ENCODE assay signal across 9 mouse cellular contexts in the genomic region with DNA sequence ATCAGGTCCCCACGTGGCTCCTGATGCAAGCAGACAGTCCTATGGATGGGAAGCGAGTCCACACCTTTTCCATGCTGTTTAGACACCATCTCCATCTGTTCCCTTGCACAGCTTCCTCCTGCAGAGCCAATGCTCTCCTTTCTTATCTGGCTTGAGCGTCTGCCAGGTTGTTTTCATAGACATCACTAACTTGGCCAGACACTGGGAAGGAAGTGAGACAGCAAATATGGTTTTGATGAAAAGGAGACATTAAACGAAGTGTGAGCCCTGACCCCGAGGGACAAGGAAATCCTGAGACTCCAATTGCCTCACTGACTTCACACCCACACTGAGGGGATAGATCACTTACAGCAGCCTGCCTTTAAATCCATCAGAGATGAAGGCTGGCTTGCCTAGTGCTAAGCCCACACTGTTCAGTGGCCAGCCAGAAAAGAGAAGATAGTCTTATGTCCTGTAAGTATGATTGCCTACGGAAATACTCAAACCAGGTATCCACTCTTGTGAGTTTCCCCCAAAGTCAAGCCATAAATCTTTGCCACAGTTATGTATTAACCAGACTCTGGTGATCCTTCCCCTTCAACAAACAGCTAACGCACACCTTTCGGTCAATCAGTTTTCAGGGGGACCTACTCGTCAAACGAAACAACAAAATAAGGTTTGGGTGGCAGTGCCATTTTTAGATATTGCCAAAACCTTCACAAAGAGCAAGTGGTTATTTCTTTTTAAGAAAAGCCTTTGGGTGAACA.
DNase-seq lines count a peak whose midpoint lies in the region; ATAC-seq lines count a peak whose summit lies in the region.
"Had no signal": no experiment of that assay in that cellular context is flagged by ENCODE, and none has a peak within 500 bp of the region (broad histone marks: within the 10 kb centered on the region; RNA-seq: fewer than 3 reads in every experiment).

No protein-coding gene starts in this region.

- peak; percentile 39; the same call in 1 of the 2 replicates for ATAC-seq in embryonic facial prominence, embryonic 14.5 days (ENCODE audit: low read depth)
- peak; percentile 36; the same call in 1 of the 2 replicates for ATAC-seq in limb, embryonic 13.5 days (ENCODE audit: low FRiP score, low read depth)
- peak; percentile 63 for ATAC-seq in granulocyte monocyte progenitor cell, adult 5-6 weeks (replicated peaks; ENCODE audit: poor library complexity, severe bottlenecking)
- ATAC-seq in hindbrain, embryonic 16.5 days: no peak
- no peak for ATAC-seq in heart, embryonic 12.5 days (ENCODE audit: insufficient number of reproducible peaks, low FRiP score)

- peak; percentile 66 for DNase-seq in embryonic facial prominence, embryonic 14.5 days (ENCODE audit: low spot score)
- DNase-seq in embryonic facial prominence, embryonic 10.5 days (ENCODE audit: low spot score): no peak
- DNase-seq in limb, embryonic 10.5 days (ENCODE audit: low spot score): no peak
- DNase-seq in lung, postnatal 25 days (ENCODE audit: low spot score): peak; percentile 12
- DNase-seq: gastrocnemius, postnatal 36 days had no signal

- no peaks in the 10 kb centered on the region for H3K9me3 ChIP-seq in embryonic facial prominence, embryonic 14.5 days (ENCODE audit: control insufficient read depth, low read length)
- no peaks in the 10 kb centered on the region for H3K9me3 ChIP-seq in embryonic facial prominence, embryonic 10.5 days
- H3K9me3 ChIP-seq in limb, embryonic 13.5 days: no peaks in the 10 kb centered on the region
- H3K9me3 ChIP-seq in limb, embryonic 10.5 days (replicated peaks): no peaks in the 10 kb centered on the region
- no peaks in the 10 kb centered on the region for H3K9me3 ChIP-seq in hindbrain, embryonic 16.5 days (ENCODE audit: control insufficient read depth, low read length)
- H3K9me3 ChIP-seq in heart, embryonic 12.5 days (replicated peaks): no peaks in the 10 kb centered on the region

- 69% methylated on average over 10 of the region's 10 CpGs for WGBS in embryonic facial prominence, embryonic 14.5 days
- WGBS in embryonic facial prominence, embryonic 10.5 days: 78% methylated on average over 10 of the region's 10 CpGs
- WGBS in limb, embryonic 13.5 days: 59% methylated on average over 10 of the region's 10 CpGs
- 72% methylated on average over 10 of the region's 10 CpGs for WGBS in limb, embryonic 10.5 days
- 82% methylated on average over 10 of the region's 10 CpGs for WGBS in hindbrain, embryonic 16.5 days
- 61% methylated on average over 10 of the region's 10 CpGs for WGBS in heart, embryonic 12.5 days

- H3K4me3 ChIP-seq in embryonic facial prominence, embryonic 14.5 days (ENCODE audit: low read depth, low read length): no peak overlapping the region
- no peak overlapping the region for H3K4me3 ChIP-seq in embryonic facial prominence, embryonic 10.5 days
- H3K4me3 ChIP-seq in limb, embryonic 13.5 days: no peak overlapping the region
- no peak overlapping the region for H3K4me3 ChIP-seq in limb, embryonic 10.5 days
- no peak overlapping the region for H3K4me3 ChIP-seq in hindbrain, embryonic 16.5 days (ENCODE audit: low read length)
- no peak overlapping the region for H3K4me3 ChIP-seq in heart, embryonic 12.5 days

- H3K4me1 ChIP-seq in embryonic facial prominence, embryonic 14.5 days (ENCODE audit: control insufficient read depth, insufficient read depth, low read length): peaks cover 8% of the 10 kb centered on the region; the same call in 1 of the 2 replicates
- peaks cover 24% of the 10 kb centered on the region for H3K4me1 ChIP-seq in embryonic facial prominence, embryonic 10.5 days
- peaks cover 34% of the 10 kb centered on the region for H3K4me1 ChIP-seq in limb, embryonic 13.5 days
- peaks cover 20% of the 10 kb centered on the region for H3K4me1 ChIP-seq in limb, embryonic 10.5 days
- H3K4me1 ChIP-seq in hindbrain, embryonic 16.5 days (ENCODE audit: control insufficient read depth, insufficient read depth, low read depth, low read length): no peaks in the 10 kb centered on the region; the same call in 1 of the 2 replicates
- H3K4me1 ChIP-seq in heart, embryonic 12.5 days (replicated peaks): 0 out of 2 replicates have a peak, but pooled peaks cover 3% of the 10 kb centered on the region

- no peak overlapping the region for H3K4me2 ChIP-seq in embryonic facial prominence, embryonic 14.5 days (ENCODE audit: low read depth, low read length)
- H3K4me2 ChIP-seq in limb, embryonic 13.5 days (replicated peaks): no peak overlapping the region
- H3K4me2 ChIP-seq in hindbrain, embryonic 16.5 days (ENCODE audit: low read length): no peak overlapping the region
- H3K4me2 ChIP-seq in heart, embryonic 12.5 days: no peak overlapping the region

- H3K9ac ChIP-seq in embryonic facial prominence, embryonic 14.5 days (ENCODE audit: low read depth, low read length): no peak overlapping the region
- H3K9ac ChIP-seq in limb, embryonic 13.5 days: no peak overlapping the region
- H3K9ac ChIP-seq in hindbrain, embryonic 16.5 days (ENCODE audit: low read depth, low read length): no peak overlapping the region
- H3K9ac ChIP-seq in heart, embryonic 12.5 days: no peak overlapping the region

- H3K27ac ChIP-seq in embryonic facial prominence, embryonic 14.5 days (replicated peaks; ENCODE audit: low read depth, low read length): no peak overlapping the region
- H3K27ac ChIP-seq in embryonic facial prominence, embryonic 10.5 days (replicated peaks): no peak overlapping the region
- no peak overlapping the region for H3K27ac ChIP-seq in limb, embryonic 13.5 days
- H3K27ac ChIP-seq in limb, embryonic 10.5 days: no peak overlapping the region
- H3K27ac ChIP-seq in hindbrain, embryonic 16.5 days (ENCODE audit: low read depth, low read length): no peak overlapping the region
- no peak overlapping the region for H3K27ac ChIP-seq in heart, embryonic 12.5 days (ENCODE audit: poor library complexity, severe bottlenecking)

- no peaks in the 10 kb centered on the region for H3K36me3 ChIP-seq in embryonic facial prominence, embryonic 14.5 days (ENCODE audit: control insufficient read depth, insufficient read depth, low read length)
- H3K36me3 ChIP-seq in embryonic facial prominence, embryonic 10.5 days (replicated peaks): 0 out of 2 replicates have a peak, but pooled peaks cover 2% of the 10 kb centered on the region
- H3K36me3 ChIP-seq in limb, embryonic 13.5 days: 0 out of 2 replicates have a peak, but pooled peaks cover 2% of the 10 kb centered on the region
- no peaks in the 10 kb centered on the region for H3K36me3 ChIP-seq in limb, embryonic 10.5 days
- no peaks in the 10 kb centered on the region for H3K36me3 ChIP-seq in hindbrain, embryonic 16.5 days (ENCODE audit: control insufficient read depth, insufficient read depth, low read length)
- no peaks in the 10 kb centered on the region for H3K36me3 ChIP-seq in heart, embryonic 12.5 days

- H3K27me3 ChIP-seq in embryonic facial prominence, embryonic 14.5 days (replicated peaks; ENCODE audit: control insufficient read depth, insufficient read depth, low read length): no peaks in the 10 kb centered on the region
- H3K27me3 ChIP-seq in embryonic facial prominence, embryonic 10.5 days (replicated peaks; ENCODE audit: low read depth, poor library complexity, severe bottlenecking): no peaks in the 10 kb centered on the region
- no peaks in the 10 kb centered on the region for H3K27me3 ChIP-seq in limb, embryonic 13.5 days
- H3K27me3 ChIP-seq in limb, embryonic 10.5 days (ENCODE audit: low read depth, poor library complexity, severe bottlenecking): no peaks in the 10 kb centered on the region
- H3K27me3 ChIP-seq in hindbrain, embryonic 16.5 days (replicated peaks; ENCODE audit: control insufficient read depth, insufficient read depth, low read length): no peaks in the 10 kb centered on the region
- no peaks in the 10 kb centered on the region for H3K27me3 ChIP-seq in heart, embryonic 12.5 days (replicated peaks)

Comparison
In these comparisons a context has a peak if more than half of its experiments do, and no peak if none do; other contexts are left out.
1. DNase-seq: peak in embryonic facial prominence, embryonic 14.5 days (single experiment) and lung, postnatal 25 days (single experiment); none in embryonic facial prominence, embryonic 10.5 days (single experiment) and limb, embryonic 10.5 days (single experiment).
2. ATAC-seq: peak in embryonic facial prominence, embryonic 14.5 days (single experiment), limb, embryonic 13.5 days (single experiment) and granulocyte monocyte progenitor cell, adult 5-6 weeks (single experiment); none in hindbrain, embryonic 16.5 days (single experiment) and heart, embryonic 12.5 days (single experiment).